Mouse (Mus musculus) limb, embryonic 15.5 days (tissue): ENCODE data around the gene Plekhm1. TPM values are rescaled to one million over a fixed set of nuclear protein-coding genes. Genes with fewer than 3 reads are reported as not detected.

Source experiments
- ATAC-seq: fragments of 200-750 bp; cut with Nextera tagmentation; 2 replicates; pipeline ENCODE4 v1.8.0; 2017; ENCODE audit warnings: low read depth, moderate TSS enrichment; ENCODE audit not compliant: insufficient number of reproducible peaks, low FRiP score, low TSS enrichment
- H3K27ac ChIP-seq: fragments of 300-500 bp; sonication (generic); 2 replicates; pipeline ENCODE4 v1.5.1; 2015; ENCODE audit warnings: moderate library complexity, mild to moderate bottlenecking, inconsistent platforms
- H3K27me3 ChIP-seq: fragments of 300-500 bp; sonication (generic); 2 replicates; pipeline ENCODE4 v1.6.1; 2015; ENCODE audit warnings: inconsistent platforms
- H3K36me3 ChIP-seq: fragments of 300-500 bp; sonication (generic); 2 replicates; pipeline ENCODE4 v1.6.1; 2015; ENCODE audit warnings: inconsistent platforms
- H3K4me1 ChIP-seq: fragments of 300-500 bp; sonication (generic); 2 replicates; pipeline ENCODE4 v1.6.1; 2015; ENCODE audit warnings: inconsistent platforms
- H3K4me2 ChIP-seq: fragments of 300-500 bp; sonication (generic); 2 replicates; pipeline ENCODE4 v1.6.1; 2015; ENCODE audit warnings: mild to moderate bottlenecking, inconsistent platforms
- H3K4me3 ChIP-seq: fragments of 300-500 bp; sonication (generic); 2 replicates; pipeline ENCODE4 v1.5.1; 2015; ENCODE audit warnings: mild to moderate bottlenecking, inconsistent platforms
- H3K9ac ChIP-seq: fragments of 300-500 bp; sonication (generic); 2 replicates; pipeline ENCODE4 v1.6.1; 2015; ENCODE audit warnings: inconsistent platforms
- H3K9me3 ChIP-seq: fragments of 300-500 bp; sonication (generic); 2 replicates; pipeline ENCODE4 v1.6.1; 2016; ENCODE audit warnings: inconsistent platforms
- WGBS: fragments of 180-500 bp; shearing (Covaris S2); methylation state at CpG from one replicate; pipeline ENCODE4 v1.1.7; 2015; 5-methylcytosine and 5-hydroxymethylcytosine counted together
- polyA plus RNA-seq: library from polyadenylated mRNA; unstranded; fragments of >200 nt; fragmentation: Nextera tagmentation; extraction: Ambion mirVana; gene quantifications from 2 replicates; pipeline ENCODE4 v1.2.1, GENCODE M21; 2015

Gene Plekhm1
- polyA plus RNA-seq, 1 experiment from 2014 or later = 8.6 TPM

- Histone ChIP-seq H3K4me3 (no peak overlapping the region), H3K4me1 (no peaks in the 10 kb centered on the region), H3K9ac (no peak overlapping the region), H3K27ac (no peak overlapping the region), H3K27me3 (no peaks in the 10 kb centered on the region), H3K9me3 (no peaks in the 10 kb centered on the region), H3K36me3 (peaks cover 64% of the 10 kb centered on the region), H3K4me2 (no peak overlapping the region)
- 86% methylated on average over 9 of the region's 9 CpGs for WGBS
- ATAC-seq = no peak
Observed at GRCm38 (mm10) chr11:103370397-103371221, 41.9 kb downstream of the Plekhm1 start.

GRCm38 (mm10) chr11:103365530-103365929 is 47.0 kb downstream of the Plekhm1 start:
- WGBS = 77% methylated on average over 4 of the region's 4 CpGs
- H3K4me2 ChIP-seq = no peak overlapping the region
- H3K27me3 ChIP-seq = peaks cover 50% of the 10 kb centered on the region
- H3K27ac ChIP-seq = no peak overlapping the region
- H3K9ac ChIP-seq = no peak overlapping the region
- no peaks in the 10 kb centered on the region for H3K9me3 ChIP-seq
- peaks cover 34% of the 10 kb centered on the region for H3K36me3 ChIP-seq
- no peak for ATAC-seq
- H3K4me1 ChIP-seq = peaks cover 34% of the 10 kb centered on the region
- no peak overlapping the region for H3K4me3 ChIP-seq

- no peak overlapping the region for H3K9ac ChIP-seq
- no peak overlapping the region for H3K4me2 ChIP-seq
- H3K4me1 ChIP-seq = peaks cover 39% of the 10 kb centered on the region
- no peak for ATAC-seq
- peaks cover 53% of the 10 kb centered on the region for H3K27me3 ChIP-seq
- H3K36me3 ChIP-seq = peaks cover 29% of the 10 kb centered on the region
- no peaks in the 10 kb centered on the region for H3K9me3 ChIP-seq
- no peak overlapping the region for H3K27ac ChIP-seq
- 78% methylated on average over 3 of the region's 3 CpGs for WGBS
- H3K4me3 ChIP-seq = no peak overlapping the region
Observed at GRCm38 (mm10) chr11:103365022-103365421, 47.5 kb downstream of the Plekhm1 start.

GRCm38 (mm10) chr11:103364335-103364734 is 48.2 kb downstream of the Plekhm1 start:
- ATAC-seq = no peak
- Histone ChIP-seq H3K36me3 (peaks cover 22% of the 10 kb centered on the region), H3K4me3 (no peak overlapping the region), H3K27me3 (peaks cover 60% of the 10 kb centered on the region), H3K27ac (no peak overlapping the region), H3K4me1 (peaks cover 44% of the 10 kb centered on the region), H3K4me2 (no peak overlapping the region), H3K9me3 (no peaks in the 10 kb centered on the region), H3K9ac (no peak overlapping the region)
- WGBS = 48% methylated on average over 5 of the region's 5 CpGs

DNA sequence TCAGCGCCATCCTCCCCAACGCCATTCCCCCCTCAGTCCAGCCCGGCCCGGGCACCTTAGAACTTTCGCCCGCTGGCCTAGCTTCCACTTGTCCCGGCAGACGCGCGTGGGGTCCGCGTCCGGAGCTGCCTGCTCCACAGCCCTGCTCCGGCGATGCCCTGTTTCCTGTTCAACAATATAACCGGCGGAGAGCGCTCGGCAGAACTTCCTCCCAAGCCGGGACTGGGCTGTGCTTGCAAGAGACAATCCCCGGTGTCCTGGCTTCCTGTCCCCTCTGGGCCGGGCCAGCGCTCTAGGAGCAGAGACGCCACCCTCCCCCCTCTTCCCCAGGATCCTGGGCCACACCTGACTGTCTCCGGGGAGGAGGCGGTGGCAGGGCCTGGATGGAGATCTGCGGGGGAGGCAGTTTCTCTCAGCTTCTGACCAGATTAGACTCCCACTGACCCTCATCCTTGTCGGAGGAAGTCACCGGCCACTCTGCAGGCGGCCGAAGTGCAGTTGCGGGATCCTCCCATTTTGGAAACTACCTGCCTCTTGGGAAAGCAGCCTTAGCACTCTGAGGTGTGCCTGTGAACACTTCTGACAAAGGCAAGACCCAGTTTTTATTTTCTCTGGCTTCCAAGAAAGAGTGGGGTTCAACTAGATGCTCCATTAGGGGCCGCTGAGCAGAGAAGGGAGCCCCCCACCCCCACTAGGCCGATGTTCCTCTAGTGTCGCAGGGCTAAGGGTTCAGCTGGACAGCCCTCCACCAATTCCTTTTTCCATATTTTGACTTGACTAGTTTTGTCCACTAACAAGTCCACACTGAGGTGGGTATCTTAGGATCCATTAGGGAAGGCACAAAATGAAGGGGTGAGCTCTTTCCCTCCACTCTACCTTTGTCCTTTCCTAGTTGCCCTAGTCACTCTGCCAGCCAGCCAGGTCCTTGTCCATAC is 49.0 kb downstream of the Plekhm1 start, which contains the start of gene Arhgap27:
Arhgap27 (minus strand) TSS at position 479 of the 935 bp plus-strand sequence.
- Histone ChIP-seq H3K4me1 (peaks cover 49% of the 10 kb centered on the region), H3K4me2 (peak within 1 kb of the TSS; percentile 86), H3K27ac (peak within 1 kb of the TSS; percentile 73), H3K4me3 (peak within 1 kb of the TSS; percentile 53), H3K36me3 (peaks cover 16% of the 10 kb centered on the region), H3K9me3 (no peaks in the 10 kb centered on the region), H3K27me3 (peaks cover 62% of the 10 kb centered on the region), H3K9ac (peak within 1 kb of the TSS; percentile 46)
- ATAC-seq = no peak
- 3% methylated on average over 35 of the region's 35 CpGs for WGBS

DNA sequence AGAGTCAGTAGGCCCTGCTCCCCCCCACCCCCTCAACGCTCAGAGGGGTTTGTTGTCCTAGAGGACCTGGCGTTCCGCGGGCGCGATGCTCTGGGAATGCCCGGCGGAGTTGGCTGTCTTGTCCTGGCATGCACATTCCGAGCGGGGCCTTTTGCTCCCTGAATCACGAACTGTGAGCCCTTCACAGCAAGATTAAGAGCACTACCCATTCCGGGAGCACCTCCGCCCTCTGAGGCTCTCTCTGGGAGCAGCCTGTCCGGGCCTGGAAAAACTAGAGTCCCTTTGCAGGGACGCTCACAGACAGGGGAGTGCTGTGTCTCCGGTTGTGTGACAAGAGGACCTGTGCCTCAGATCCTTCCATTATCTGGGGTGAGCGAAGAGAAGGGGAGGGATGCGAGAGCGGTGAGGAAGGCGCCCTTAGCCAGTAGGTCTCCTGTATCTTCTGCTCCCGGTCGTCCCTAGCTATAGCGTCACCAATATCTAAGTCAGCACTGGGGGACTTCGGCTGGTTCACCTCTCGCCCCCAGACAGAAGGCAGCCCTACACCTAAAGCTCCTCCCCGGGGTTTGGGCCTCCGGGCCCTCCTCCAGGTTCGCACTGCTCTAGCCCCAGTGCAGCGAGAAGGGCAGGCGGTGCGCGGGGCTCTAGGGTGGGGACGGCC is 49.8 kb downstream of the Plekhm1 start:
- 1% methylated on average over 33 of the region's 33 CpGs for WGBS
- ATAC-seq = no peak

GRCm38 (mm10) chr11:103362054-103362432 is 50.4 kb downstream of the Plekhm1 start:
- Histone ChIP-seq H3K9ac (peak overlapping the region; percentile 46; the same call in 1 of the 2 replicates), H3K4me1 (peaks cover 49% of the 10 kb centered on the region), H3K4me2 (peak overlapping the region; percentile 86), H3K36me3 (peaks cover 7% of the 10 kb centered on the region), H3K4me3 (peak overlapping the region; percentile 53), H3K27me3 (peaks cover 72% of the 10 kb centered on the region), H3K9me3 (no peaks in the 10 kb centered on the region), H3K27ac (peak overlapping the region; percentile 73)
- 6% methylated on average over 13 of the region's 13 CpGs for WGBS
- 0 out of 2 replicates have a peak, but pooled peaks have one; percentile 27 for ATAC-seq

More for the DNA sequence above, 49.8 kb downstream of the Plekhm1 start:
- H3K4me1 ChIP-seq = peaks cover 49% of the 10 kb centered on the region
- H3K4me2 ChIP-seq = peak overlapping the region; percentile 86
- H3K27me3 ChIP-seq = peaks cover 66% of the 10 kb centered on the region
- H3K4me3 ChIP-seq = peak overlapping the region; percentile 53
- H3K36me3 ChIP-seq = peaks cover 13% of the 10 kb centered on the region
- H3K9ac ChIP-seq = peak overlapping the region; percentile 46
- no peaks in the 10 kb centered on the region for H3K9me3 ChIP-seq
- H3K27ac ChIP-seq = peak overlapping the region; percentile 73

DNA sequence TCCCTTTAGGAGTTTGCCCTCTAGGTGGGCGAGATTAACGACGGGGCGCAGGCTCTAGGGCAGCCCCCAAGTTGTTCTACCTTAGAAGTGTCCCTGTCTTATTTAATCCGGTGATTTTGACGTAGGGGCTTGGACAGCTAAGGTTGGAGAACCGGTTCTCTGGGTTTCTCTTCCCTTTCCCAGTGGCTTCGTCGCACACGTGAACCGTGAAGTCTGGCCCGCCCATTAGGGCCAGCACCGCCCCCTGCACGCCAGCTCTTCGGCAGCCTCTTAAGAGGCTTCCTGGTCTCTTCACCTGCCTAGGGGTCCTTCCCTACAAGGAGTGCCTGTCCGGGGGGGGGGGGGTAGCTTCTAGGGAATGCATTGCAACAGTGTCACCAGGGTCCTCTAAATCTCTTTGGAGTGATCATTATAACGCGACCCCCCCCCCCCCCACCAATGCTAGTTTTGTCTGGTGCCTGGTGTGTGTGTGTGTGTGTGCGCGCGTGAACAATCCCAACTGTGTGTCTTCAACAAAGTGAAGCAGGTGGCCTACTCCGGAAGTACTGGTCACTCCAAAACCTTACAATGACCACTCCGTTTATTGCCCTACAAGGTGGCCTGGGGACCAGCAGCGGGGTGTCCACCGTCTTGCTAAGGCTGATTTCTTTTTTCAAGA is 51.0 kb downstream of the Plekhm1 start:
- Histone ChIP-seq H3K27ac (peak overlapping the region; percentile 73; the same call in 1 of the 2 replicates), H3K9ac (no peak overlapping the region)

DNA sequence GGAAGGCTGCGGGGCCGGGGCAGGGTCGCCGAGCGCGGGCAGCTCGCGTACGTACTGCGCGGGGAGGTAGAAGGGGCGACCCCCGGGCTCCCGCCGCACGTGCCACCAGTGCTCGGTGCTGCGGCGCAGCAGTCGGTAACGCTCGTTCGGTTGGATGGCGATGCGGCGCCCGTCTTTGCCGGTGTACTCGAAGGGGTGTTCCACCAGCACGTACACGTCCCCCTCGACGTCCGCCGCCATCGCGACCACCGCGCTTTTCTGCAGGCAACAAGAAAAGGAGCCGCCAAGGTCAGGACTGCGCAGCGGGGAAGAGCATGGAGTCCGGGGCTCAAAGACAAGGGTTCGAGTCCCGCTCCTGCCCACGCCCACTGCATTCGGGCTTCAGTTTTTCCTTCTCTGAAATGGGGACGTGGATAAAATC is 51.8 kb downstream of the Plekhm1 start:
- Histone ChIP-seq H3K4me1 (peaks cover 57% of the 10 kb centered on the region), H3K9ac (peak overlapping the region; percentile 53), H3K9me3 (no peaks in the 10 kb centered on the region), H3K27me3 (peaks cover 85% of the 10 kb centered on the region), H3K27ac (peak overlapping the region; percentile 22; the same call in 1 of the 2 replicates), H3K4me2 (peak overlapping the region; percentile 86), H3K4me3 (peak overlapping the region; percentile 53), H3K36me3 (no peaks in the 10 kb centered on the region)
- 0 out of 2 replicates have a peak, but pooled peaks have one; percentile 0 for ATAC-seq
- WGBS = 3% methylated on average over 48 of the region's 48 CpGs

More for the DNA sequence above, 51.0 kb downstream of the Plekhm1 start:
- peak overlapping the region; percentile 86 for H3K4me2 ChIP-seq
- H3K9me3 ChIP-seq = no peaks in the 10 kb centered on the region
- H3K27me3 ChIP-seq = peaks cover 77% of the 10 kb centered on the region
- no peak for ATAC-seq
- peaks cover 1% of the 10 kb centered on the region for H3K36me3 ChIP-seq
- H3K4me3 ChIP-seq = peak overlapping the region; percentile 53
- H3K4me1 ChIP-seq = peaks cover 49% of the 10 kb centered on the region
- WGBS = 3% methylated on average over 25 of the region's 25 CpGs

DNA sequence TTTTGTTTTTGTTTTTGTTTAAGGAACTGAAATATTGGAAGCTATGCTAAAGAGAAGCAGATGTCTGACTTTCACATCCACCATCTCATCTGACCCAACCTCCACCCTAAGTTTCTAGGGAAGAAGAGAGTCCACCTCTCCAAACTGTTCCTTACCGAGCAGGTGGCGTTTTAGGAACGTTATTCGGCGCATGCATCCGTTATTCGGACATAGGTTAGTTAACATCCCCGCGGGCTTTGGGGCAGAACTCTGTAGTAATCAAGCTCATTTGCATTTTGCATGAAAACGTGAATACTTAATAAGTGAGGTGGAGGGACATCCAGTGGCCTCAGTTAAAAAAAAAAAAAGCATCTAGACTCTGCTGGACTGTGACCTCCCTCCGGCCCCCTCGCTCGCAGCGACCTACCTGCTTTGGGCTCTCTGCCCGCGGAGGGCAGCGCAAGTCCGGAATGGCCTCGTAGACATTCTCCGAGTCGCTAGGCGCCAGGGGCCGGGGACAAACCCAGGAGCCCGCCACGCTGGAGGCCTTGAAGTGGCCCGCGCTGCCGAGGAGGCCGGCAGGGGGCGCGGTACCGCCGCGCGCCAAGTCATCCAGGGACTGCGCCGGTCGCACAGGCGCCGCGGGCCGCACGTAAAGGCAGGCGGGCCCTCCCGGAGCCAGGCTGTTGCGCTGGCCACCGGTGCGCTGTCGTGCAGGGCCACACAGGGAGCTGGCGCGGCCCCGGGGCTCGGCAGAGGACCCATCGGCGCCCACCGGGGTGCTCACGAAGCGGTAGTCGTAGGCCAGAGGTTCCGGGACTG is 52.4 kb downstream of the Plekhm1 start:
- Histone ChIP-seq H3K9ac (peak overlapping the region; percentile 53), H3K4me2 (peak overlapping the region; percentile 86), H3K27me3 (peaks cover 80% of the 10 kb centered on the region), H3K36me3 (no peaks in the 10 kb centered on the region), H3K9me3 (no peaks in the 10 kb centered on the region), H3K27ac (peak overlapping the region; percentile 22; the same call in 1 of the 2 replicates), H3K4me1 (peaks cover 62% of the 10 kb centered on the region), H3K4me3 (peak overlapping the region; percentile 53)
- ATAC-seq = peak; percentile 63; the same call in 1 of the 2 replicates
- 2% methylated on average over 59 of the region's 60 CpGs for WGBS
